ENCODE assay signal across 1 mouse cellular context in the genomic region with DNA sequence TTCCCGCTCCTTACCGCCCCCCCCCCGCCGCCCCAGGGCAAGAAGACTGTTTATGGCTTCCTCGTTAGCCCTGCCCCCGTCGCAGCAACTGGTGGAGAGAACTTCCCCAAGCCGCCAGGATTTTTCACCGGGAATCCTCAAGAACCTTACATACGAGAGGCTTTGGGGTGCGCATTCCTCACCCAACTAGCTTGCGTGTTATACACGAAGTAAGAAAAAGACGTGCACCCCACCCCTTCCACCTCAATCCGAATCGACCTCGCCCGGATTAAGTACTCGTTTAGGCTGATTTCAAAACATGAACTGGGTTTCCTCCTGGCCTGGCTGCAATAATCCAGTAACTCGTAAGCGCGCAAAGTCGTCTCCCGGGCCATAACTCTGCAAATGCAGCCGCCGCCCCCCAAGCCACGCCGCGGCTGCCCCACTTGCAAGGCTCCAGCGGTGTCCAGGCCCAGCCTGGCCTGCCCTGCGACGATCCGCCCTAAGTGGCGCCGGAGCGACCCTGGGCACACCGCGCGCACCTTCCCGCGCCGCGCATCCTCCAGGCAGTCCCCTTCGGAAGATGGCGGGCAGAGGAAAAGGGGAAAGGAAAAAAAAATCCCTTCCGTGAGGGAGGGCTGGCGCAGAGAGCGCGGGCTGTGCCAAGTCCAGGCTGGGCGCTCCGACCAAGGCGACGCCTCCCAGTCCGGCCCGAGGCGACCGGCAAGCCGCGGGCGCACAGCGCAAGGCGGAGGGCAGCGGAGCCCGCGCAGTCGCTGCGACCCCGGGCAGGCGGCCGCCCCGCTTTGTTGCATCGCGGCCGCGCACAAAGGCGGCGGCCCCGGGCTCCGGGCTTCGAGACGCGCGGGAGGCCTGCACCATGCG.
TF ChIP-seq lines count a peak whose summit lies in the region.

No protein-coding gene starts in this region.

TF ChIP-seq in MEL, 35 proteins besides CTCF, POLR2A, EP300 and RAD21 (continued from another document):
- no peak for TF ChIP-seq MEF2A (IDR thresholded peaks at IDR 0.05; ENCODE audit: extremely low read depth, insufficient replicate concordance, low read depth, low read length, poor library complexity, severe bottlenecking)
